Mouse (Mus musculus) gonadal fat pad, adult 2 months (tissue): Measurements from ENCODE around the gene Gm10142. TPM values are rescaled to one million over a fixed set of nuclear protein-coding genes. Genes with fewer than 3 reads are reported as not detected.
"Not testable (repeated sequence)": the region's sequence is repeated elsewhere in the genome, so short reads cannot be mapped to it uniquely, and the experiment has no call there.

ENCODE experiments used
- DNase-seq: peaks from one replicate; pipeline ENCODE4 v3.0.0-alpha.2; 2012; ENCODE audit warnings: low read depth
- polyA plus RNA-seq: library from polyadenylated mRNA; depleted of rRNA; stranded (reverse); fragments of >200 nt; gene quantifications from 2 replicates; pipeline ENCODE4 v1.2.3, GENCODE M21; 2012; rRNA removed

The Gm10142 gene
- polyA plus RNA-seq, 1 experiment = not detected

DNA sequence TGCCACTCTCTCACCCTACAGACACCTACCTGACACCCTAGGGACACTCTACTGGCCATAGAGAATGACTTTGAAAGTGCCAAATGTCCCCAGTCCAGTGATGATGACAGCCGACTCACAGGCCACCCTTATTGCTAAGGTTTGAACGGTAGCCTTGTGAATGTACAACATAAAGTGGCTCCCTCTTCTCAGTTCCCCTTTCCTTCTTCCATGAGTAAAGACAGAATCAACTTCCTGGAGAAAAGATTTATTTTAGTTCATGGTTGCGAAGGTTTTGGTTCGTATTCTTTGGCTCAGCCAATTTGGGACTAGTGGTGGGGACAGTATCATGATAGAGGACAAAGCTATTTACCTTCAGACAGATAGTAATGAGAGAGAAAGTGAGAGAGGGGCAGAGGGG, 23.3 kb downstream of the Gm10142 start:
- no peak for DNase-seq

DNA sequence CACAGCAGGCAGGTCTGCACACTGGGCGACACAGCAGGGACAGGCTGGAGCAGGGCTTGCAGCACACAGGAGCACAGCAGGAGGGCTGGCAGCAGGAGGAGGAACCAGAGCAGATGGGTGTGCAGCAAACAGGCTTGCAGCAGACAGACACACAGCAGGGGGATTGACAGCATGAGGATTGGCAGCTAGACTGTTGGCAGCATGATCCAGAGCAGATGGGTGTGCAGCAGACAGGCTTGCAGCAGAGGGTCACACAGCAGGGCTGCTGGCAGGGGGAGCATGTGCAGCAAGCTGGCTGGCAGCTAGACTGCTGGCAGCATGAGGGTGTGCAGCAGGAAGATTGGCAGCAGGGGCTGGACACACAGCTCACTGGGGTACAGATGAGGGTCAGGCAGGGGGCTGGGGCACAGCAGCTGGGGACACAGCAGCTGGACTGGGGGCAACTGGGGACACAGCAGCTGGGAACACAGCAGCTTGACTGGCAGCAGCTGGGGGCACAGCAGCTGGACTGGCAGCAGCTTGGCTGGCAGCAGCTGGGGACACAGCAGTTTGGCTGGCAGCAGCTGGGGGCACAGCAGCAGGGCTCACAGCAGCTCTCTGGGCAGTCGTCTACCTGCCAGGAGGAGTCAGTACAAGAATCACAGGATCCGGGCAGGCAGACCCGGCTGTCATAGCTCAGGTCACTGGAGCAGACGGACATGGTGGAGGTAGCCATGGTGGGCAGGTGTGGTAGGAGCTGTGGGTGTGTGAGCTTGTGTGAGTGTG, 26.5 kb downstream of the Gm10142 start, which contains the start of gene Gm18596:
Gene Gm18596 (minus strand): TSS at position 715 of the 765 bp plus-strand sequence.
- DNase-seq = not testable (repeated sequence)

- DNase-seq = not testable (repeated sequence)
Measured at GRCm38 (mm10) chr10:77750686-77751085, 35.1 kb downstream of the Gm10142 start.

GRCm38 (mm10) chr10:77751254-77751653, 35.6 kb downstream of the Gm10142 start, which contains the start of gene Gm9736:
Gene Gm9736, minus strand, starts transcription at chr10:77751354.
- not testable (repeated sequence) for DNase-seq

- not testable (repeated sequence) for DNase-seq
Measured at GRCm38 (mm10) chr10:77752312-77752711, 36.7 kb downstream of the Gm10142 start.

- DNase-seq = no peak
Measured at GRCm38 (mm10) chr10:77753448-77753847, 37.8 kb downstream of the Gm10142 start.

GRCm38 (mm10) chr10:77759582-77759981, 44.0 kb downstream of the Gm10142 start, which contains the start of gene Gm3233:
Gene Gm3233, minus strand, starts transcription at chr10:77759682.
- not testable (repeated sequence) for DNase-seq

Other genes starting within 250 kb of the Gm10142 start
- 20.2 and 21.9 TPM in 2 replicates for gene Fam207a, start 200.0 kb upstream of the Gm10142 start, polyA plus RNA-seq
- gene Itgb2, start 185.6 kb upstream of the Gm10142 start, polyA plus RNA-seq = 17.9 and 21.8 TPM in 2 replicates
- 203 and 244 TPM in 2 replicates for gene Pttg1ip, start 134.1 kb upstream of the Gm10142 start, polyA plus RNA-seq
- 270 and 286 TPM in 2 replicates for gene Sumo3, start 109.7 kb upstream of the Gm10142 start, polyA plus RNA-seq
- 0.75 TPM in 1 of 2 replicates, not detected in the other for gene Gm49325, start 109.6 kb upstream of the Gm10142 start, polyA plus RNA-seq
- gene Ube2g2, start 93.5 kb upstream of the Gm10142 start, polyA plus RNA-seq = 46.0 and 47.8 TPM in 2 replicates
- gene Tspear, start 29.2 kb upstream of the Gm10142 start, polyA plus RNA-seq = 0.54 and 1.1 TPM in 2 replicates
- gene Gm19402, start 25.1 kb upstream of the Gm10142 start, polyA plus RNA-seq = not detected in 2 replicates
- not detected in 2 replicates for gene Gm9508, start 18.6 kb upstream of the Gm10142 start, polyA plus RNA-seq
- not detected in 2 replicates for gene Gm10272, start 9.2 kb upstream of the Gm10142 start, polyA plus RNA-seq
- gene Gm10024, start 4.3 kb upstream of the Gm10142 start, polyA plus RNA-seq = not detected in 2 replicates
- not detected in 2 replicates for gene Krtap12-1, start 4.8 kb downstream of the Gm10142 start, polyA plus RNA-seq
- gene Gm10100, start 10.7 kb downstream of the Gm10142 start, polyA plus RNA-seq = not detected in 2 replicates
- not detected in 2 replicates for gene Gm18596, start 26.8 kb downstream of the Gm10142 start, polyA plus RNA-seq
- gene Gm9736, start 35.5 kb downstream of the Gm10142 start, polyA plus RNA-seq = not detected in 2 replicates
- not detected in 2 replicates for gene Gm3233, start 43.9 kb downstream of the Gm10142 start, polyA plus RNA-seq
- gene Gm3238, start 55.5 kb downstream of the Gm10142 start, polyA plus RNA-seq = not detected in 2 replicates
- gene Gm7138, start 61.1 kb downstream of the Gm10142 start, polyA plus RNA-seq = not detected in 2 replicates
- gene Gm3250, start 66.7 kb downstream of the Gm10142 start, polyA plus RNA-seq = not detected in 2 replicates
- not detected in 2 replicates for gene Gm7137, start 72.4 kb downstream of the Gm10142 start, polyA plus RNA-seq
- gene Gm9639, start 79.3 kb downstream of the Gm10142 start, polyA plus RNA-seq = not detected in 2 replicates
- gene Gm19668, start 83.3 kb downstream of the Gm10142 start, polyA plus RNA-seq = not detected in 2 replicates
- gene Gm9507, start 96.0 kb downstream of the Gm10142 start, polyA plus RNA-seq = not detected in 2 replicates
- not detected in 2 replicates for gene Gm2696, start 98.9 kb downstream of the Gm10142 start, polyA plus RNA-seq
- gene Krtap10-4, start 111.3 kb downstream of the Gm10142 start, polyA plus RNA-seq = not detected in 2 replicates
- gene Krtap10-10, start 120.1 kb downstream of the Gm10142 start, polyA plus RNA-seq = 0.11 TPM in 1 of 2 replicates, not detected in the other
- not detected in 2 replicates for gene Gm36176, start 131.0 kb downstream of the Gm10142 start, polyA plus RNA-seq
- not detected in 2 replicates for gene Gm10318, start 137.1 kb downstream of the Gm10142 start, polyA plus RNA-seq
- not detected in 2 replicates for gene Gm3285, start 146.2 kb downstream of the Gm10142 start, polyA plus RNA-seq
- gene Lrrc3, start 186.7 kb downstream of the Gm10142 start, polyA plus RNA-seq = 6.6 and 7.8 TPM in 2 replicates